Mouse (Mus musculus): ENCODE measurements around the gene Krtap4-13. TPM values are rescaled to one million over a fixed set of nuclear protein-coding genes. Genes with fewer than 3 reads are reported as not detected.
"Not testable (repeated sequence)": the region's sequence is repeated elsewhere in the genome, so short reads cannot be mapped to it uniquely, and the experiment has no call there.

Gene Krtap4-13
- total RNA-seq, 1 experiment = 1.3 TPM

DNA sequence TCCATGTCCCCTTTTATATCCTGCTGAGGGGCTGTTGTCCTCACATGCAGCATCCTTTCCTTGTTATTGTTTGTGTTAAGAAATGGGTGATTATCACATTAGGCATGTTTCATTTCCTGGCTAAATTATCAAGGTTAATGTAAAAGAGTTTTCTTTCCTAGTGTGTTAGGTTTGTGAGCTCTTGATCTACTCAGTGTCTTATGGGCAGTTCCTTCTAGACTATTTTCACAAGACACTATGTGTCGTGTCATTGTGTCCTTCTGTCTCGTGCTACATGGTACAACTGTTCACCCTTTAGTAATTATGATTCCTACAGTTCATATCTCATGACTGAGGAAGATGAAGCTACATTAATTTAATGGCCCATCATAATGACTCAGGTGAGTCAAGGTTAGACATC is 16.3 kb downstream of the Krtap4-13 start, which contains the start of gene Gm11596:
Gene Gm11596, minus strand, starts transcription at position 101 of the 400 bp plus-strand sequence.
- TF ChIP-seq ZC3H11A (IDR thresholded peaks at IDR 0.05; ENCODE audit: borderline replicate concordance, low read depth, low read length) (no peak), MAFK (IDR thresholded peaks at IDR 0.05; ENCODE audit: insufficient read depth, low read depth, low read length) (no peak), ZNF384 (IDR thresholded peaks at IDR 0.05; ENCODE audit: low read depth, low read length) (no peak), HCFC1 (IDR thresholded peaks at IDR 0.05; ENCODE audit: borderline replicate concordance, insufficient read depth, low read length) (no peak), CHD2 (IDR thresholded peaks at IDR 0.05; ENCODE audit: low read depth, low read length) (no peak)

DNA sequence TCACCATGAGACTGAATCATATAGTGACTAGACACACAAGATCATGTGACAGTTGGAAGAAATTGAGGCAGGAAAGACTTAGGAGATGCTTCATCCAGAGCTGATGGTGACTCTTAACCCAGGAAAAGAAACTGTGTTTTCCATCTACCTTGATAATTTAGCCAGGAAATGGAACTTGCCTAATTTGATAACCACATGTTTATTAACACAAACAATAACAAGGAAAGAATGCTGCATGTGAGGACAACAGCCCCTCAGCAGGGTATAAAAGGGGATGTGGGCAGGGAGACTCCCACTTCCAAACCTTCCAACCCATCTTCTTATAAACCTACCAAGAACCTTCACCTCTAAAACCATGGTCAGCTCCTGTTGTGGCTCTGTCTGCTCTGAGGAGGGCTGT is 24.8 kb downstream of the Krtap4-13 start, which contains the start of gene Krtap4-9:
Gene Krtap4-9, plus strand, starts transcription at position 301 of the 400 bp plus-strand sequence.
- H3K9me3 ChIP-seq (ENCODE audit: control insufficient read depth, insufficient read depth, low read depth, low read length); H3K27ac ChIP-seq (ENCODE audit: insufficient read depth, low read depth, low read length, poor library complexity, severe bottlenecking); H3K36me3 ChIP-seq (ENCODE audit: control insufficient read depth, insufficient read depth, low read length, poor library complexity, severe bottlenecking); H3K9ac ChIP-seq (ENCODE audit: insufficient read depth, low read depth, low read length, poor library complexity, severe bottlenecking); in situ Hi-C loops (cut with MboI; ENCODE audit: low sequenced_read_pairs in 2 of 2, unreplicated experiment in 2 of 2); H3K4me3 ChIP-seq (ENCODE audit: insufficient read depth in 1 of 2, low read depth in 1 of 2, low read length in 2 of 2, poor library complexity in 1 of 2, severe bottlenecking in 1 of 2); DNase-seq (ENCODE audit: low read depth, low spot score); H3K4me1 ChIP-seq (ENCODE audit: control insufficient read depth in 2 of 2, insufficient read depth in 2 of 2, low read length in 2 of 2, poor library complexity in 1 of 2): not testable (repeated sequence)

More for the DNA sequence above, 16.3 kb downstream of the Krtap4-13 start, which contains the start of gene Gm11596:
- no peaks in the 10 kb centered on the region for H3K9me3 ChIP-seq (ENCODE audit: control insufficient read depth, insufficient read depth, low read depth, low read length)
- no peak within 1 kb of the TSS for H3K27ac ChIP-seq (ENCODE audit: insufficient read depth, low read depth, low read length, poor library complexity, severe bottlenecking)
- no peaks in the 10 kb centered on the region for H3K4me1 ChIP-seq (ENCODE audit: control insufficient read depth in 2 of 2, insufficient read depth in 2 of 2, low read length in 2 of 2, poor library complexity in 1 of 2)
- H3K36me3 ChIP-seq (ENCODE audit: control insufficient read depth, insufficient read depth, low read length, poor library complexity, severe bottlenecking) = no peaks in the 10 kb centered on the region
- in situ Hi-C loops (cut with MboI; ENCODE audit: low sequenced_read_pairs in 2 of 2, unreplicated experiment in 2 of 2) = no loop called here
- DNase-seq (ENCODE audit: low read depth, low spot score) = no peak
- no peak within 1 kb of the TSS for H3K4me3 ChIP-seq (ENCODE audit: insufficient read depth in 1 of 2, low read depth in 1 of 2, low read length in 2 of 2, poor library complexity in 1 of 2, severe bottlenecking in 1 of 2)
- no peak within 1 kb of the TSS for H3K9ac ChIP-seq (ENCODE audit: insufficient read depth, low read depth, low read length, poor library complexity, severe bottlenecking)

DNA sequence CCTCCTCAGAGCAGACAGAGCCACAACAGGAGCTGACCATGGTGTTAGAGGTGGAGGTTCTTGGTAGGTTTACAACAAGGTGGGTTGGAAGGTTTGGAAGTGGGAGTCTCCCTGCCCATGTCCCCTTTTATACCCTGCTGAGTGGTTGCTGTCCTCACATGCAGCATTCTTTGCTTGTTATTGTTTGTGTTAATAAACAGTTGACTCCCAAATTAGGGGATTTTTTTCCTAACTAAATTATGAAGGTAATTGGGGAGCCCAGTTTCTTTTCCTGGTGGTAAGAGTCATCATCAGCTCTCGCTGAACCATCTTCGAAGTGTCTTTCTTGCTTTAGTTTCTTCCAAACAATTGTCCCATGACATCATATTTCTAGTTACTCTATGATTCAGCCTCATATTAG is 29.1 kb downstream of the Krtap4-13 start, which contains the start of gene Krtap4-8:
Gene Krtap4-8, minus strand, starts transcription at position 101 of the 400 bp plus-strand sequence.
- Histone ChIP-seq H3K4me3 (ENCODE audit: insufficient read depth in 1 of 2, low read depth in 1 of 2, low read length in 2 of 2, poor library complexity in 1 of 2, severe bottlenecking in 1 of 2) (no peak within 1 kb of the TSS), H3K9me3 (ENCODE audit: control insufficient read depth, insufficient read depth, low read depth, low read length) (no peaks in the 10 kb centered on the region), H3K36me3 (ENCODE audit: control insufficient read depth, insufficient read depth, low read length, poor library complexity, severe bottlenecking) (no peaks in the 10 kb centered on the region), H3K9ac (ENCODE audit: insufficient read depth, low read depth, low read length, poor library complexity, severe bottlenecking) (no peak within 1 kb of the TSS), H3K4me1 (ENCODE audit: control insufficient read depth in 2 of 2, insufficient read depth in 2 of 2, low read length in 2 of 2, poor library complexity in 1 of 2) (no peaks in the 10 kb centered on the region), H3K27ac (ENCODE audit: insufficient read depth, low read depth, low read length, poor library complexity, severe bottlenecking) (no peak within 1 kb of the TSS)
- in situ Hi-C loops (cut with MboI; ENCODE audit: low sequenced_read_pairs in 2 of 2, unreplicated experiment in 2 of 2) = no loop called here
- no peak for TF ChIP-seq HCFC1 (IDR thresholded peaks at IDR 0.05; ENCODE audit: borderline replicate concordance, insufficient read depth, low read length)
- no peak for TF ChIP-seq MAFK (IDR thresholded peaks at IDR 0.05; ENCODE audit: insufficient read depth, low read depth, low read length)
- TF ChIP-seq CHD2 (IDR thresholded peaks at IDR 0.05; ENCODE audit: low read depth, low read length) = no peak
- no peak for TF ChIP-seq ZC3H11A (IDR thresholded peaks at IDR 0.05; ENCODE audit: borderline replicate concordance, low read depth, low read length)
- no peak for TF ChIP-seq ZNF384 (IDR thresholded peaks at IDR 0.05; ENCODE audit: low read depth, low read length)
- no peak for DNase-seq (ENCODE audit: low read depth, low spot score)

DNA sequence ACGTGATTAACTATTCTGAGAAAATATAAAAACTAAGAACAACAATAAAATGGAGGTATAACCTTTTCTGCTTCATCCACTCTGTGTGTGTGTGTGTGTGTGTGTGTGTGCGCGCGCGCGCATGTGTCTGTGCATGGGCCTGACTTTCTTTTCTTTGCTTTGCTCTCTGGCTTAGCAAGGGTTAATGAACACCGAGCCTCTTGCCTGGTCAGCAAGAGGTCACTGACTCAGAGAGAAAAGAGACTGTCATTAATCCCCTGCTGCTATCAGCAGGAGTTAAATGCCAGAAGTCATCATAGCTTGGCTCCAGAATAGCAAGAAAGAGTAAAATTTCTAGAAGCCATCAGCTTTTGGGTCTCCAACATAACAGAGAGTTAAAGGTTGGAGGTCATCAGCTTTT is 31.3 kb downstream of the Krtap4-13 start:
- no peak overlapping the region for H3K4me3 ChIP-seq (ENCODE audit: insufficient read depth in 1 of 2, low read depth in 1 of 2, low read length in 2 of 2, poor library complexity in 1 of 2, severe bottlenecking in 1 of 2)
- no peak for DNase-seq (ENCODE audit: low read depth, low spot score)
- H3K9me3 ChIP-seq (ENCODE audit: control insufficient read depth, insufficient read depth, low read depth, low read length) = no peaks in the 10 kb centered on the region
- H3K4me1 ChIP-seq (ENCODE audit: control insufficient read depth in 2 of 2, insufficient read depth in 2 of 2, low read length in 2 of 2, poor library complexity in 1 of 2) = no peaks in the 10 kb centered on the region
- in situ Hi-C loops (cut with MboI; ENCODE audit: low sequenced_read_pairs in 2 of 2, unreplicated experiment in 2 of 2) = no loop called here
- H3K9ac ChIP-seq (ENCODE audit: insufficient read depth, low read depth, low read length, poor library complexity, severe bottlenecking) = no peak overlapping the region
- no peaks in the 10 kb centered on the region for H3K36me3 ChIP-seq (ENCODE audit: control insufficient read depth, insufficient read depth, low read length, poor library complexity, severe bottlenecking)
- no peak overlapping the region for H3K27ac ChIP-seq (ENCODE audit: insufficient read depth, low read depth, low read length, poor library complexity, severe bottlenecking)
- TF ChIP-seq ZC3H11A (IDR thresholded peaks at IDR 0.05; ENCODE audit: borderline replicate concordance, low read depth, low read length) (no peak), MAFK (IDR thresholded peaks at IDR 0.05; ENCODE audit: insufficient read depth, low read depth, low read length) (no peak), CHD2 (IDR thresholded peaks at IDR 0.05; ENCODE audit: low read depth, low read length) (no peak)

DNA sequence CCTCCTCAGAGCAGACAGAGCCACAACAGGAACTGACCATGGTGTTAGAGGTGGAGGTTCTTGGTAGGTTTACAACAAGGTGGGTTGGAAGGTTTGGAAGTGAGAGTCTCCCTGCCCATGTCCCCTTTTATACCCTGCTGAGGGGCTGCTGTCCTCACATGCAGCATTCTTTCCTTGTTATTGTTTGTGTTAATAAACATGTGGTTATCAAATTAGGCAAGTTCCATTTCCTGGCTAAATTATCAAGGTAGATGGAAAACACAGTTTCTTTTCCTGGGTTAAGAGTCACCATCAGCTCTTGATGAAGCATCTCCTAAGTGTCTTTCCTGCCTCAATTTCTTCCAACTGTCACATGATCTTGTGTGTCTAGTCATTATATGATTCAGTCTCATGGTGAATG is 36.9 kb downstream of the Krtap4-13 start, which contains the start of gene Gm11595:
Gene Gm11595, minus strand, starts transcription at position 101 of the 400 bp plus-strand sequence.
- DNase-seq (ENCODE audit: low read depth, low spot score); H3K27ac ChIP-seq (ENCODE audit: insufficient read depth, low read depth, low read length, poor library complexity, severe bottlenecking); H3K4me3 ChIP-seq (ENCODE audit: insufficient read depth in 1 of 2, low read depth in 1 of 2, low read length in 2 of 2, poor library complexity in 1 of 2, severe bottlenecking in 1 of 2); H3K36me3 ChIP-seq (ENCODE audit: control insufficient read depth, insufficient read depth, low read length, poor library complexity, severe bottlenecking); H3K9me3 ChIP-seq (ENCODE audit: control insufficient read depth, insufficient read depth, low read depth, low read length); H3K9ac ChIP-seq (ENCODE audit: insufficient read depth, low read depth, low read length, poor library complexity, severe bottlenecking); H3K4me1 ChIP-seq (ENCODE audit: control insufficient read depth in 2 of 2, insufficient read depth in 2 of 2, low read length in 2 of 2, poor library complexity in 1 of 2); in situ Hi-C loops (cut with MboI; ENCODE audit: low sequenced_read_pairs in 2 of 2, unreplicated experiment in 2 of 2): not testable (repeated sequence)

All from ES-E14 (cell line).